Mouse (Mus musculus): Measurements from ENCODE around the gene Casz1.

GRCm38 (mm10) chr4:148925589-148926359 is 121.5 kb downstream of the Casz1 start:
- TF ChIP-seq CTCF (IDR thresholded peaks at IDR 0.05; ENCODE audit: extremely low read depth, insufficient read length, insufficient replicate concordance, low read depth, low read length) (no peak), POLR2A (IDR thresholded peaks at IDR 0.05; ENCODE audit: low read depth, low read length) (no peak)

Data from small intestine, adult 2 months (tissue).